Mouse (Mus musculus): ENCODE data around the gene Ptpn20. TPM values are rescaled to one million over a fixed set of nuclear protein-coding genes. Genes with fewer than 3 reads are reported as not detected.

Ptpn20 gene
- polyA plus RNA-seq, 1 experiment from 2014 or later = 0.12 TPM

- Histone ChIP-seq H3K4me2 (ENCODE audit: low read depth, low read length) (no peak overlapping the region), H3K9me3 (replicated peaks; ENCODE audit: control insufficient read depth, low read length) (no peaks in the 10 kb centered on the region), H3K4me1 (ENCODE audit: control insufficient read depth, low read depth, low read length) (no peaks in the 10 kb centered on the region), H3K27me3 (ENCODE audit: control insufficient read depth, insufficient read depth, low read depth, low read length) (no peaks in the 10 kb centered on the region), H3K9ac (ENCODE audit: low read depth, low read length) (no peak overlapping the region), H3K27ac (ENCODE audit: low read length) (no peak overlapping the region), H3K4me3 (ENCODE audit: low read depth, low read length) (no peak overlapping the region), H3K36me3 (ENCODE audit: control insufficient read depth, insufficient read depth) (no peaks in the 10 kb centered on the region)
- WGBS (ENCODE audit: insufficient replicate concordance) = 53% methylated on average over 2 of the region's 2 CpGs
- ATAC-seq (ENCODE audit: low read depth) = no peak
These were observed 69.3 kb downstream of the Ptpn20 start for GRCm38 (mm10) chr14:33658331-33658730.

GRCm38 (mm10) chr14:33662080-33662479 is 73.1 kb downstream of the Ptpn20 start:
- 43% methylated on average over 9 of the region's 9 CpGs for WGBS (ENCODE audit: insufficient replicate concordance)
- H3K27ac ChIP-seq (ENCODE audit: low read length) = no peak overlapping the region
- no peaks in the 10 kb centered on the region for H3K4me1 ChIP-seq (ENCODE audit: control insufficient read depth, low read depth, low read length)
- H3K36me3 ChIP-seq (ENCODE audit: control insufficient read depth, insufficient read depth) = no peaks in the 10 kb centered on the region
- no peaks in the 10 kb centered on the region for H3K27me3 ChIP-seq (ENCODE audit: control insufficient read depth, insufficient read depth, low read depth, low read length)
- no peaks in the 10 kb centered on the region for H3K9me3 ChIP-seq (replicated peaks; ENCODE audit: control insufficient read depth, low read length)
- no peak overlapping the region for H3K9ac ChIP-seq (ENCODE audit: low read depth, low read length)
- no peak for ATAC-seq (ENCODE audit: low read depth)
- H3K4me2 ChIP-seq (ENCODE audit: low read depth, low read length) = no peak overlapping the region
- H3K4me3 ChIP-seq (ENCODE audit: low read depth, low read length) = no peak overlapping the region

GRCm38 (mm10) chr14:33666301-33666700 is 77.3 kb downstream of the Ptpn20 start:
- H3K27me3 ChIP-seq (ENCODE audit: control insufficient read depth, insufficient read depth, low read depth, low read length) = no peaks in the 10 kb centered on the region
- H3K27ac ChIP-seq (ENCODE audit: low read length) = no peak overlapping the region
- H3K4me3 ChIP-seq (ENCODE audit: low read depth, low read length) = no peak overlapping the region
- 68% methylated on average over 6 of the region's 6 CpGs for WGBS (ENCODE audit: insufficient replicate concordance)
- H3K36me3 ChIP-seq (ENCODE audit: control insufficient read depth, insufficient read depth) = no peaks in the 10 kb centered on the region
- no peaks in the 10 kb centered on the region for H3K9me3 ChIP-seq (replicated peaks; ENCODE audit: control insufficient read depth, low read length)
- H3K9ac ChIP-seq (ENCODE audit: low read depth, low read length) = no peak overlapping the region
- H3K4me1 ChIP-seq (ENCODE audit: control insufficient read depth, low read depth, low read length) = no peaks in the 10 kb centered on the region
- H3K4me2 ChIP-seq (ENCODE audit: low read depth, low read length) = no peak overlapping the region
- ATAC-seq (ENCODE audit: low read depth) = no peak

- Histone ChIP-seq H3K36me3 (ENCODE audit: control insufficient read depth, insufficient read depth) (no peaks in the 10 kb centered on the region), H3K9me3 (replicated peaks; ENCODE audit: control insufficient read depth, low read length) (no peaks in the 10 kb centered on the region), H3K4me2 (ENCODE audit: low read depth, low read length) (no peak overlapping the region), H3K4me3 (ENCODE audit: low read depth, low read length) (no peak overlapping the region), H3K4me1 (ENCODE audit: control insufficient read depth, low read depth, low read length) (no peaks in the 10 kb centered on the region), H3K27me3 (ENCODE audit: control insufficient read depth, insufficient read depth, low read depth, low read length) (no peaks in the 10 kb centered on the region), H3K9ac (ENCODE audit: low read depth, low read length) (no peak overlapping the region), H3K27ac (ENCODE audit: low read length) (no peak overlapping the region)
- ATAC-seq (ENCODE audit: low read depth) = no peak
- 76% methylated on average over 11 of the region's 11 CpGs for WGBS (ENCODE audit: insufficient replicate concordance)
These were observed 80.9 kb downstream of the Ptpn20 start for GRCm38 (mm10) chr14:33669891-33670290.

- H3K4me2 ChIP-seq (ENCODE audit: low read depth, low read length) = no peak overlapping the region
- H3K27ac ChIP-seq (ENCODE audit: low read length) = no peak overlapping the region
- ATAC-seq (ENCODE audit: low read depth) = no peak
- no peaks in the 10 kb centered on the region for H3K4me1 ChIP-seq (ENCODE audit: control insufficient read depth, low read depth, low read length)
- no peak overlapping the region for H3K4me3 ChIP-seq (ENCODE audit: low read depth, low read length)
- no peaks in the 10 kb centered on the region for H3K36me3 ChIP-seq (ENCODE audit: control insufficient read depth, insufficient read depth)
- no peaks in the 10 kb centered on the region for H3K9me3 ChIP-seq (replicated peaks; ENCODE audit: control insufficient read depth, low read length)
- 62% methylated on average over 5 of the region's 5 CpGs for WGBS (ENCODE audit: insufficient replicate concordance)
- H3K9ac ChIP-seq (ENCODE audit: low read depth, low read length) = no peak overlapping the region
- H3K27me3 ChIP-seq (ENCODE audit: control insufficient read depth, insufficient read depth, low read depth, low read length) = no peaks in the 10 kb centered on the region
These were observed 84.5 kb downstream of the Ptpn20 start for GRCm38 (mm10) chr14:33673350-33674087.

- Histone ChIP-seq H3K27me3 (ENCODE audit: control insufficient read depth, insufficient read depth, low read depth, low read length) (no peaks in the 10 kb centered on the region), H3K27ac (ENCODE audit: low read length) (no peak overlapping the region), H3K36me3 (ENCODE audit: control insufficient read depth, insufficient read depth) (no peaks in the 10 kb centered on the region), H3K9me3 (replicated peaks; ENCODE audit: control insufficient read depth, low read length) (no peaks in the 10 kb centered on the region), H3K9ac (ENCODE audit: low read depth, low read length) (no peak overlapping the region), H3K4me2 (ENCODE audit: low read depth, low read length) (no peak overlapping the region), H3K4me3 (ENCODE audit: low read depth, low read length) (no peak overlapping the region), H3K4me1 (ENCODE audit: control insufficient read depth, low read depth, low read length) (no peaks in the 10 kb centered on the region)
- ATAC-seq (ENCODE audit: low read depth) = no peak
- WGBS (ENCODE audit: insufficient replicate concordance) = 62% methylated on average over 6 of the region's 6 CpGs
These were observed 89.0 kb downstream of the Ptpn20 start for GRCm38 (mm10) chr14:33677996-33678395.

- Histone ChIP-seq H3K9me3 (replicated peaks; ENCODE audit: control insufficient read depth, low read length) (no peaks in the 10 kb centered on the region), H3K27ac (ENCODE audit: low read length) (no peak overlapping the region), H3K4me1 (ENCODE audit: control insufficient read depth, low read depth, low read length) (no peaks in the 10 kb centered on the region), H3K4me2 (ENCODE audit: low read depth, low read length) (no peak overlapping the region), H3K27me3 (ENCODE audit: control insufficient read depth, insufficient read depth, low read depth, low read length) (no peaks in the 10 kb centered on the region), H3K36me3 (ENCODE audit: control insufficient read depth, insufficient read depth) (no peaks in the 10 kb centered on the region), H3K4me3 (ENCODE audit: low read depth, low read length) (no peak overlapping the region), H3K9ac (ENCODE audit: low read depth, low read length) (no peak overlapping the region)
- WGBS (ENCODE audit: insufficient replicate concordance) = 60% methylated on average over 3 of the region's 3 CpGs
- ATAC-seq (ENCODE audit: low read depth) = no peak
These were observed 89.7 kb downstream of the Ptpn20 start for GRCm38 (mm10) chr14:33678740-33679139.

GRCm38 (mm10) chr14:33680621-33681020 is 91.6 kb downstream of the Ptpn20 start:
- Histone ChIP-seq H3K36me3 (ENCODE audit: control insufficient read depth, insufficient read depth) (no peaks in the 10 kb centered on the region), H3K27me3 (ENCODE audit: control insufficient read depth, insufficient read depth, low read depth, low read length) (no peaks in the 10 kb centered on the region), H3K4me1 (ENCODE audit: control insufficient read depth, low read depth, low read length) (no peaks in the 10 kb centered on the region), H3K9ac (ENCODE audit: low read depth, low read length) (no peak overlapping the region), H3K4me3 (ENCODE audit: low read depth, low read length) (no peak overlapping the region), H3K27ac (ENCODE audit: low read length) (no peak overlapping the region), H3K9me3 (replicated peaks; ENCODE audit: control insufficient read depth, low read length) (no peaks in the 10 kb centered on the region), H3K4me2 (ENCODE audit: low read depth, low read length) (no peak overlapping the region)
- ATAC-seq (ENCODE audit: low read depth) = no peak
- 74% methylated on average over 6 of the region's 6 CpGs for WGBS (ENCODE audit: insufficient replicate concordance)

- H3K4me1 ChIP-seq (ENCODE audit: control insufficient read depth, low read depth, low read length) = no peaks in the 10 kb centered on the region
- WGBS (ENCODE audit: insufficient replicate concordance) = 70% methylated on average over 2 of the region's 2 CpGs
- no peak overlapping the region for H3K9ac ChIP-seq (ENCODE audit: low read depth, low read length)
- no peak overlapping the region for H3K4me2 ChIP-seq (ENCODE audit: low read depth, low read length)
- ATAC-seq (ENCODE audit: low read depth) = no peak
- no peak overlapping the region for H3K4me3 ChIP-seq (ENCODE audit: low read depth, low read length)
- no peaks in the 10 kb centered on the region for H3K36me3 ChIP-seq (ENCODE audit: control insufficient read depth, insufficient read depth)
- H3K27me3 ChIP-seq (ENCODE audit: control insufficient read depth, insufficient read depth, low read depth, low read length) = no peaks in the 10 kb centered on the region
- H3K9me3 ChIP-seq (replicated peaks; ENCODE audit: control insufficient read depth, low read length) = no peaks in the 10 kb centered on the region
- no peak overlapping the region for H3K27ac ChIP-seq (ENCODE audit: low read length)
These were observed 93.8 kb downstream of the Ptpn20 start for GRCm38 (mm10) chr14:33682768-33683167.
